Comparison of ENCODE assay signal across 16 mouse cellular contexts in genomic region chr6:108454061-108454891, GRCm38 (mm10).
DNase-seq lines count a peak whose midpoint lies in the region; ATAC-seq and TF ChIP-seq lines count a peak whose summit lies in the region.
"Had no signal": no experiment of that assay in that cellular context is flagged by ENCODE, and none has a peak within 500 bp of the region (broad histone marks: within the 10 kb centered on the region; RNA-seq: fewer than 3 reads in every experiment).

No protein-coding gene starts in this region.

- H3K27me3 ChIP-seq in midbrain, embryonic 16.5 days (ENCODE audit: control insufficient read depth, insufficient read depth, low read depth, low read length), result no peaks in the 10 kb centered on the region
- H3K27me3 ChIP-seq in midbrain, embryonic 11.5 days (ENCODE audit: control insufficient read depth, insufficient read depth, low read length), result no peaks in the 10 kb centered on the region
- H3K27me3 ChIP-seq: neural tube, embryonic 15.5 days; Patski had no signal

- no peak for DNase-seq in gastrocnemius, adult 2 months
- DNase-seq in gastrocnemius, adult 18-20 months (ENCODE audit: low spot score), result no peak
- DNase-seq in midbrain, embryonic 11.5 days (ENCODE audit: low spot score, missing footprints), result no peak
- DNase-seq in layer of hippocampus, postnatal 36 days, result peak; percentile 49 to 59
- DNase-seq in telencephalon, adult 2 months (ENCODE audit: low read depth, low spot score), result peak; percentile 90
- no peak for DNase-seq in adrenal gland, adult 8-10 months
- DNase-seq in heart, adult 8-10 months (ENCODE audit: low spot score), result no peak
- DNase-seq: adrenal gland, postnatal 36 days; B cell, adult 2 months; heart, postnatal 4 days; kidney, postnatal 14 days; liver had no signal

- peak; percentile 52 for ATAC-seq in midbrain, embryonic 16.5 days
- ATAC-seq in midbrain, embryonic 11.5 days (ENCODE audit: low FRiP score), result no peak
- ATAC-seq: Patski had no signal

- intact Hi-C loops in gastrocnemius, adult 2 months (cut with DNase I), result loop anchor here (2.0 kb wide), 1 partner anchor 23 kb away; no protein-coding TSS in a partner anchor

- no peaks in the 10 kb centered on the region for H3K9me3 ChIP-seq in midbrain, embryonic 16.5 days (replicated peaks; ENCODE audit: control insufficient read depth, low read length, poor library complexity, severe bottlenecking)
- no peaks in the 10 kb centered on the region for H3K9me3 ChIP-seq in midbrain, embryonic 11.5 days (ENCODE audit: control insufficient read depth, low read length)
- H3K9me3 ChIP-seq: megakaryocyte, embryonic 14.5 days; neural tube, embryonic 15.5 days had no signal

- H3K36me3 ChIP-seq in midbrain, embryonic 16.5 days (ENCODE audit: control insufficient read depth, insufficient read depth, low read length), result no peaks in the 10 kb centered on the region
- no peaks in the 10 kb centered on the region for H3K36me3 ChIP-seq in midbrain, embryonic 11.5 days (ENCODE audit: control insufficient read depth, insufficient read depth, low read length)
- H3K36me3 ChIP-seq: neural tube, embryonic 15.5 days had no signal

- TF ChIP-seq CTCF in gastrocnemius, adult 2 months (IDR thresholded peaks at IDR 0.05), result no peak

- peak overlapping the region; percentile 89 for H3K27ac ChIP-seq in gastrocnemius, adult 2 months
- peak overlapping the region; percentile 25; the same call in 1 of the 2 replicates for H3K27ac ChIP-seq in midbrain, embryonic 16.5 days (ENCODE audit: low read length)
- no peak overlapping the region for H3K27ac ChIP-seq in midbrain, embryonic 11.5 days (ENCODE audit: low read depth, low read length)
- H3K27ac ChIP-seq: neural tube, embryonic 15.5 days had no signal

- H3K4me1 ChIP-seq in midbrain, embryonic 16.5 days (ENCODE audit: control insufficient read depth, insufficient read depth, low read length), result peaks cover 35% of the 10 kb centered on the region
- H3K4me1 ChIP-seq in midbrain, embryonic 11.5 days (ENCODE audit: control insufficient read depth, insufficient read depth, low read length), result peaks cover 15% of the 10 kb centered on the region

- H3K4me3 ChIP-seq in gastrocnemius, adult 2 months, result no peak overlapping the region
- H3K4me3 ChIP-seq in midbrain, embryonic 16.5 days (ENCODE audit: low read depth, low read length), result no peak overlapping the region
- H3K4me3 ChIP-seq in midbrain, embryonic 11.5 days (ENCODE audit: low read depth, low read length), result no peak overlapping the region
- H3K4me3 ChIP-seq: megakaryocyte, embryonic 14.5 days; neural tube, embryonic 15.5 days had no signal

- no peak overlapping the region for H3K9ac ChIP-seq in midbrain, embryonic 16.5 days (ENCODE audit: low read depth, low read length)
- no peak overlapping the region for H3K9ac ChIP-seq in midbrain, embryonic 11.5 days (ENCODE audit: low read length)
- H3K9ac ChIP-seq: neural tube, embryonic 15.5 days had no signal

- H3K4me2 ChIP-seq in midbrain, embryonic 16.5 days (ENCODE audit: low read length), result 0 out of 2 replicates have a peak overlapping the region, but pooled peaks have one; percentile 0
- H3K4me2 ChIP-seq in midbrain, embryonic 11.5 days, result no peak overlapping the region
- H3K4me2 ChIP-seq: neural tube, embryonic 15.5 days had no signal

- 48% methylated on average over 16 of the region's 16 CpGs for WGBS in midbrain, embryonic 16.5 days
- WGBS in midbrain, embryonic 11.5 days, result 71% methylated on average over 16 of the region's 16 CpGs

Comparison
In these comparisons a context has a peak if more than half of its experiments do, and no peak if none do; other contexts are left out.
1. DNase-seq: peak in layer of hippocampus, postnatal 36 days (2 of 2) and telencephalon, adult 2 months (single experiment); none in gastrocnemius, adult 2 months (single experiment), gastrocnemius, adult 18-20 months (single experiment), midbrain, embryonic 11.5 days (single experiment), adrenal gland, adult 8-10 months (single experiment) and heart, adult 8-10 months (single experiment).